Mouse (Mus musculus): Measurements from ENCODE around the gene Unc5c.

- TF ChIP-seq CTCF (IDR thresholded peaks at IDR 0.05; ENCODE audit: insufficient read depth, low read length) (no peak), POLR2A (IDR thresholded peaks at IDR 0.05; ENCODE audit: borderline replicate concordance, extremely low read depth, low read depth, low read length) (no peak)
Measured at GRCm38 (mm10) chr3:141644264-141644663, 179.2 kb downstream of the Unc5c start.

All from lung, adult 2 months (tissue).